Mouse (Mus musculus) small intestine, adult 2 months (tissue): Measurements from ENCODE around the gene Cyp4a12a.
"Not testable (repeated sequence)": the region's sequence is repeated elsewhere in the genome, so short reads cannot be mapped to it uniquely, and the experiment has no call there.

Experiments
- CTCF ChIP-seq: fragments of 200-500 bp; IDR thresholded peaks from 2 replicates; pipeline ENCODE4 v1.5.1; 2012; ENCODE audit warnings: low read depth, mild to moderate bottlenecking, control low read depth, inconsistent platforms, low read length, moderate library complexity, mixed read lengths; ENCODE audit not compliant: insufficient replicate concordance, insufficient read length; ENCODE audit errors: extremely low read depth
- POLR2A ChIP-seq: fragments of 200-500 bp; IDR thresholded peaks from 2 replicates; pipeline ENCODE4 v1.6.1; 2012; ENCODE audit warnings: low read depth, mild to moderate bottlenecking, control low read depth, inconsistent platforms, low read length, moderate library complexity

DNA sequence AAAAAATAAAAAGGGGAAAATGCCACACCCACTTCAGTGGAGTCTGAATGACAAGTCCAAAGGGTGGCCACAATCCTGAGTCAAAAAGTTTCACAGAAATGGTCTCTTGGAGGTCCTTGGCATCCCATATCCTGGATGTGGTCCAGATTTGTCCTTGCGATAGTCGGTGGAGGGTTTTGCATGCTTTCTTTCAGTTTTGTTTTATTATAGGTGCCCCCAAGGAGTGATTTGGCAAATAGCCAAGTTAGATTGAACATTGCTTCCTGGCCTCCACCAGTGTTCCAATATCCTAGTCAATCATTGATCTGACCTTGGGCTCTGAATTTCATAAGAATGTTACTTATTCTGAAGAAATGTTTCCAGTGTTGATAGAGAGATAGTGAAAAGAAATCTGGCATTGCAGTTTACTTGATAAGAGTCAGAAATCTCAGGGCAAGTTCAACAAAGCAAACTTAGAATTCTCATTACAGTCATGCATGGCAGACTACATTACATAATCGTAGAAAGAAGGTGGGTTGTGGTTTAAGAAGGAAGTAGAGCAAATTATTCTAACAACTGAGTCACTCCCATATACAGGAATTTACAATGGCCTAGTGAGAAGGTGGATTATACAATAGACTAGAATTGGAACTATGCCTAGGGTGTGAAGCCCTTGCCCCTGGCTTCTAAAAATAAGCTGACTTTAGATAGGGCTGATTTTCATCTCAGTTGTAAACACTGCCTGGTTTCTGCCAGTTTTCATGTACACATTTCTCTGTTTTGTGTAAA, 20.4 kb upstream of the Cyp4a12a start:
- not testable (repeated sequence) for TF ChIP-seq POLR2A, CTCF
